Mouse (Mus musculus) induced T-regulatory cell, adult 2 months (primary cell): ENCODE data around the gene Il6st.

Experiments used
- DNase-seq: peaks from one replicate; pipeline ENCODE4 v3.0.0-alpha.2; 2012; ENCODE audit warnings: low read depth

The Il6st gene

DNA sequence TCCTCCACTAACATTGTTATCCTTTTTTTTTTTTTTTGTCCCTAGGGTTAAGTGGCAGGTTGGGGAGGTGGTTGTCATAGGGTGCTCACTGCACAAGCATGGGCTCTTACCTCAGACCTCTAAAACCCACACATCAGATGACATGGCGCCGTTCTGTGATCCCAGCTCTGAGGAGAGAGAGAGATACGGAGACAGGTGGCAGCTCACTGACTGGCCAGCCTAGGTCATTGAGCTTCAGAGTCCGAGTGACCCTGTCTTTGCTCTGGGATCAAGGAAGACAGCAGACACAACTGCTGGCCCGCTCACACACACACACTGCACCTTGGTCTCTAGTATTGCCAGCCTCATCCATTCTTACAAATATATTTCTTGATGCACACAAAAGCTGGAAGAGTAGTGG lies 18.7 kb downstream of the Il6st start:
- DNase-seq: no peak

DNA sequence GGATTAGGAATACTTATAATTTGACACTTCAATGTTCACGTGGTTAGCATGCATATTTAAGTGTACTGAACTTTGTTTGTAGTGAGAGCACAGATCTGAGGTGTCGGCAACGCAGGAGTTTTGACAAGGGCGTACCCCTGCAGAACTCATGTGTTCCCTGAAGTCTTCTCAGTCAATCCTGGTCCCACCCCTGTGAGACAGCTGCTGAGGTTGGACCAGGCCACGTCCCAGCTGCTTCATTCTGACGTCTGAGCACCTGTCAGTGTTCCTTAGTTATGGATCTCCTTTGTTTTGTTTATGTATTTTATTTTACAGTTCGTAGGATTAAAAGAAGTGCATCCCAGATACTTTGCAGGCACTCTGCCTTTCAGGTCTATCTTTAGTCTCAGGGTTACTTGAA lies 19.1 kb downstream of the Il6st start:
- DNase-seq: no peak

DNA sequence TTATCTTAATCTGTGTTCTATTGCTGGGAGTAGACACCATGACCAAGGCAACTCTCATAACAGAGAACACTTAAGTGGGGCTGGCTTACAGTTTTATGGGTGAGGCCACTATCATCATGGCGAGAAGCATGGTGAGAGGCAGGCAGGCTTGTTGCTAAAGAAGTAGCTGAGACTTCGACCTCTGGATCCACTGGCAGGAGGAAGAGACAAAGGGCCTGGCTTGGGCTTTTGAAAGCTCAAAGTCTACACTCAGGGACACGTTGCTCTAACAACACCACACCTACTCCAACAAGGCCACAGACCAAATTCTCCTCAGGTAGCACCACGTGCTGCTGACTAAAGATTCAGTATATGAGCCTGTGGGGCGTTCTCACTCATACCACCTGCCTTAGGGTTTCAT lies 22.4 kb downstream of the Il6st start:
- no peak for DNase-seq

DNA sequence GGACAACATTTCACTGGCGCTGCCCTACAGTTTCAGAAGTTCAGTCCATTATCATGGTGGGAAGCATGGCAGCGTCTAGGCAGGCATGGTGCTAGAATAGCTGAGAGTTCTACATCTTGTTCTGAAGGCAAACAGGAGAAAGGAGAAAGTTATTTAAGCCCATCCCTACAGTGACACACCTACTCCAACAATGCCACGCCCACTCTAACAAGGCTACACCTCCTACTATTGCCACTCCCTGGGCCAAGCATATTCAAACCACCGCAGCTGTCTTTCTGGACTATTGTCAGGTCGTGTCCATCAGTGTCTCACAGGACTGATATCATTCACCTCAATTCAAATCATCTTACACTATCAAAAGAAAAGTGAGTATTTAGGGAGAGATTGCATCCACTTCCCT lies 22.8 kb downstream of the Il6st start:
- DNase-seq: no peak

DNA sequence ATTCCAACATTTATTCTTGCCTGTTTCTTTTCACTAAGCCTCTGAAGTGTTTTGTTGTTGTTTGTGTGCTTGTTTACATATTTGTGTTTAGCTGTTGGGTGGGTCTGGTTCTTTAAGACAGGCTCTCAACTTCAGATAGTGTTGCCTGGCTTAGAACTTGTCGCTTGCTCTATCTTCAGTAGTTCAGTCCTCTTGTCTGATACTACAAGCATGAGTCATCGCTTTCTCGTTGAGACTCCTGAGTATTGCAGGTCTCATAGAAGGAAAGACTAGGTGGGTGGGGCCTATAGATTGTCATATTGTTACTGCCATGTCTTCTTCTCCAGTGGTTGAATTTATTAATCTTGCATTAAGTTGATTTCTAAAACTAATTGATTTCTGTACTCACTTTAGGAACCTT lies 26.2 kb downstream of the Il6st start:
- no peak for DNase-seq

DNA sequence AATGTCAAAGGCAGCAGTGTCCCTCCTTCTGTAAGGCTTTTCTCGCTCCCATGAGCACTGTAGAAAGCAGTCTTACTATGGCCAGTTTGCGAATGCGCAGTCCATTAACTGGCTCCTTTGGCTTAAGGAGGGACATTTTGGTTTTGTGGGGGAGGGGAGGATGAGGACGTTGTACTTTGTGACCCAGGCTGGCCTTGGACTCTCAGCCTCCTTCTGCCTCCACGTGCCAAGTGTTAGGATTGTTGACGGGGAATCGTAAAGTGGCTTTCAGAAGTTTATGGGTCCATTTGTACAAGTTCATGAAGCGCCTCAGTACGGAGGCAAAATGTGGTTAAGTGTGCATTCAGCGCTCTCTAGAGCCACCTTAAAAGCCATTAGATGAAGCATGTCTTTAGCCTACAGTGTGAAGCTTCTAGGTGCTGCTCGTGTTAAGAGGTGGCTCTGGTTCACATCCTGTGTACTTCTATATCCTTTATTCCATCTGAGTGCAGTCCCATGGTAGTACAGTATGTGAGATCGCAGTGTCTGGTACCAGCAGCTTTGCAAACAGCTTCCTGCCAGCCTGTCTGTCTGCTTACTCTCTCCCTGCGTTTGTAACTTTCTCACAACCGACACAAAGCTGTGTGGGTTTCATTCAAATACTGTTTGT lies 27.9 kb downstream of the Il6st start:
- DNase-seq: no peak

DNA sequence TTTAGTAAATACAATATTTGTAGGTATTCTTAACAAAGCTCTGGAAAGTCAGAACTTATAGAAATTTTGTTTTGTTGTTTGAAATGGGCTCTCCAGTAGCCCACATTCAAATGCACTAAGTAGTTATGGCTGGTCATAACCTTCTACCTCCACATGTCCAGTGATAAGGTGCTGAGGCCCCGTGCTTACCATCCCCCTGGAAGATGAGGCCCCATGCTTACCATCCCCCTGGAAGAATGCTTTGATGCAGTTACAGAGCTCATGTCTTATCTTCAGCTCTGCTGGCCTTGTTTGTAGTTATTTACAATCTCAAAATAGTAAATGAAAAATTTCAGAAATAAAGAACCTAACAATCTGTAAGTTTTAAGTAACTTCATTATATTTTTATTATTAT lies 28.4 kb downstream of the Il6st start:
- no peak for DNase-seq

DNA sequence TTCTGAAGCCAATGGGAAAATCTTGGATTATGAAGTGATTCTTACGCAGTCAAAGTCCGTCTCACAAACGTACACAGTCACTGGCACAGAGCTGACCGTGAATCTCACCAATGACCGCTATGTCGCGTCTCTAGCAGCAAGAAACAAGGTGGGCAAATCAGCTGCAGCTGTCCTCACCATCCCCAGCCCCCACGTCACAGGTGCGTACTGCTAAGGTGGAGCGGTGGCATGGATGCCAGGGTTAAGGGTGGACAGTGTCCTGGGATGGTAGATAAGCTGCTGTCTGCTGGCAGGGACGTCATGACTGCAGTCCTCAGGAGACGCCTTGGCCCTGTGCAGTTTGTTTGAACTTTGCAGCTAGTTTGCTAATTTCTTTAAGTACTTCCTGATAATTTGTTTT lies 30.7 kb downstream of the Il6st start:
- DNase-seq: no peak

DNA sequence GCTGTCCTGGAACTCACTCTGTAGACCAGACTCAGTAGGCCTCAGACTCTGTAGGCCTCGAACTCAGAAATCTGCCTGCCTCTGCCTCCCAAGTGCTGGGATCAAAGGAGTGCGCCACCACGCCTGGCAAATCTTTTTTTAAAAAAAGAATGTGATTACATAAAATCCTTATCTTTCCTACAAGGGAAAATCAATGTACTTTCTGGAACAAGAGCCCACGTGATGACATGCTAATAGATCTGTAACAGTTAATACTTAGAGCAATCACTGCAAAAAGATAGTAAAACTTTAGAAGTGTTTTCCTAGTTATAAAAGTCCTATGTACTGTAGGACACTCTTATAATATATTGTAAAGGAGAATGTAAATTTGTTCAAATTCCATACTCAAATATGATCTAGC lies 36.2 kb downstream of the Il6st start:
- no peak for DNase-seq

DNA sequence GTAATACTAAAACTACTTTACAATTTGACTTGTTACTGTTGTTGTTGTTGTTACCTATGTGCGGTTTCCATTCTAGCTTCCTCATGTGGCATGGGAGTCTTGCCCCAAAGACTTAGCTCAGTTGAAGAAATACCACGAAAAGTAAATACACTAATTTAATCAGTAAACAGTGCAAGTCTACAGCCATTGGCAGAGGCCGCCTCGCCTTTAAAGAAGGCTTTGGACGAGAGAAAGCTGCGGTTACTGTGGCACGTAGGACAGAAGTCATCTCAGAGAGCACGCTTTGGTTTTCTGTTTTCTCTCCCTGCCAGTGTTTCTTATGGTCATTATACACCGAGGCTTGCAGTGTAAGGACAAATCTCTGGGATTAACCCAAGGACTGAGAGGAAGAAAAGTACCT lies 36.6 kb downstream of the Il6st start:
- DNase-seq: no peak

DNA sequence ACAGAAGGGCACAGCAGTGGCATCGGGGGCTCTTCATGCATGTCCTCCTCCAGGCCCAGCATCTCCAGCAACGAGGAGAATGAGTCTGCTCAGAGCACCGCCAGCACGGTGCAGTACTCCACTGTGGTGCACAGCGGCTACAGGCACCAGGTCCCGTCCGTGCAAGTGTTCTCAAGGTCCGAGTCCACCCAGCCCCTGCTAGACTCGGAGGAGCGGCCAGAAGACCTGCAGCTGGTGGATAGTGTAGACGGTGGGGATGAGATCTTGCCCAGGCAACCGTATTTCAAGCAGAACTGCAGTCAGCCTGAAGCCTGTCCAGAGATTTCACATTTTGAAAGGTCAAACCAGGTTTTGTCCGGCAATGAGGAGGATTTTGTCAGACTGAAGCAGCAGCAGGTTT lies 40.0 kb downstream of the Il6st start:
- DNase-seq: no peak

DNA sequence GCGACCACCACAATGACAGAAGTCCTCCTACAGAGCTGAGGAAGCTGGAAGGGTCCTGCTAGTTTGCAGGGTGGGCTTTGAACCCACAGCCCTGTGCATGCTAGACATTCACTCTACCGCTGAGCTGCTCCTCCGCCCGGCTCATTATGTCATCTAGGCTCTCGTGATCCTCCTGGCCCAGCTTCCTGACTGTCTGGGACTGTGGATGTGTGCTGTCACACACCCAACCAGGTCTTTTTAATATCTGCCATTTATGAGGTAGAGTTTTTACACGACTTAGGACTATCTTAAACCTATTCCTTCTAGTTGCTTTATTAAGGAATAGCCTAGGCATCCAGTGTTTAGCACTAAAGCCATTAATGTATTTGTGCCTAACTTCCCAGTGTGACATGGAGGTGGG lies 41.6 kb downstream of the Il6st start:
- DNase-seq: no peak

DNA sequence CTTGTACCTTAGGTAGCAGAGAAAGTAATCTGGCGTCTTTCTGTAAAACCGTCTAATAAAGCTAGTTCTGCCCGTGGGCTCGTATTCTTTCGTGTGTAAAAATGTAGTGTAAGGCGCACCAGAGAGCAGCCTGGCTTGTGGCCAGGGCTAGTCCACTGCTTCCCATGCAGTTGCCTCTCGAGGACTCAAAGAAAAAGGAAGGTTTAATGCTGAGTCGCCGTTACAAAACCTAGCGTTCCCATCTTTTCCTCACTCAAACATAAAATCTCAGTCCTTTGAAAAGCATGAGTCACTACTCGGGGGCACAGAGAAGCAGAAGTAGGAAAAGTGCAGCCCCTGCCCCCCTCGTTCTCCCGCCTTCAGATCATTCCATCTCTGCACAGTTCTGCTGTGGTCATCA lies 42.9 kb downstream of the Il6st start:
- no peak for DNase-seq

DNA sequence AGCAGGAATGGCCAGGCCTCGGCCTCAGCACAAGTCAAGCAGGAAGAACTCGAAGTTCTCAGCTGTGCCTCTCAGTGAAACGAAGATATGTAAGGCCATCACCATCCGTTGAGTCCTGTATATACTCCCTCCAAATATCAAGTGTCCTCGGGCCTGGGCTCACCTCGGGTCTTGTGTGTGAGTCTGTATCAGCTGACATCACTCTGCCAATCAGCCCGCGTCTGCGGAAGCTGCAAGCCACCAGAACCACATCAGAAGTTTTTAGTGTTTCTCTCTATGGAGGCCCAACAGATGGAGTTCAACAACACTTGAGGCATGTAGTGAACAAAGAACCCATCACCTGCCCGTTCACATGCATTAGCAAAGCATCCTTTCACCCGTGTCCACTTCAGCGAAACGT lies 43.8 kb downstream of the Il6st start:
- DNase-seq: peak; percentile 82

DNA sequence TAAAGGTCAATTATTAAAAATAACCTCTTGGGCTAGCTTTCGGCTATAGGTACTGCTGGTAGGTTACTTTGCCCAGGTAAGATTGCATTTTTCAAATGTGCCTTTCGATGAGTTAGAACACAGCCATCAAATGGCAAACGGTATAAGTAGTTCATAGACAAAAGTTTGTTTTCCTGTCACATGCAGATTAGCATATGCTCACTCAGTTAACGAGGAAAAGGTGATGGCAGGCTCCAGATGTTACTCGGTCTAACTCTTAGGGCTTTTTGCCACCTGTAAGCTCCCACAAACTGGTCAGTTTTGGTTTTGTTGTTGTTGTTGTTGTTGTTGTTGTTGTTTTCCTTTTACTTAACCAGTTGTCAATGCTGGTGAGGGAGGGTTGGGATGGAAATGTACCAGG lies 44.6 kb downstream of the Il6st start:
- DNase-seq: peak; percentile 34

DNA sequence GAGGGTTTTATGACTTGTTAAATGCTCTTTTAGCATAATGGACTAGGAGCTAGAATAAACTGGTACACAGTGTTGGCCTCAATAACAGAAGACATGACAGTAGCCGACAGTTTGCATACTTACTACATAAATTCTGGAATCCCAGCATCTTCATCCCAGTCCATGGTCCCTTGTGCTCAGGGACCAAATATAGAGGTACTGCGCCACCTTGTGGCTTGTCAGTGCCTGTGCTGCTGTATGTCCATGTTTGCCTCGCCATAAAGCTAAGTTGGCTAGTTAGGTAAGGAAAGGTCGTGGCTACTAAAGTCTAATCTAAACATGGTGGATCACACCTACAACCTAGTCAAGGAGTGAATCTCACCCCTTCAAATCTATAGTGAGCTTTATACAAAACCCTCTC lies 45.6 kb downstream of the Il6st start:
- peak; percentile 87 for DNase-seq

DNA sequence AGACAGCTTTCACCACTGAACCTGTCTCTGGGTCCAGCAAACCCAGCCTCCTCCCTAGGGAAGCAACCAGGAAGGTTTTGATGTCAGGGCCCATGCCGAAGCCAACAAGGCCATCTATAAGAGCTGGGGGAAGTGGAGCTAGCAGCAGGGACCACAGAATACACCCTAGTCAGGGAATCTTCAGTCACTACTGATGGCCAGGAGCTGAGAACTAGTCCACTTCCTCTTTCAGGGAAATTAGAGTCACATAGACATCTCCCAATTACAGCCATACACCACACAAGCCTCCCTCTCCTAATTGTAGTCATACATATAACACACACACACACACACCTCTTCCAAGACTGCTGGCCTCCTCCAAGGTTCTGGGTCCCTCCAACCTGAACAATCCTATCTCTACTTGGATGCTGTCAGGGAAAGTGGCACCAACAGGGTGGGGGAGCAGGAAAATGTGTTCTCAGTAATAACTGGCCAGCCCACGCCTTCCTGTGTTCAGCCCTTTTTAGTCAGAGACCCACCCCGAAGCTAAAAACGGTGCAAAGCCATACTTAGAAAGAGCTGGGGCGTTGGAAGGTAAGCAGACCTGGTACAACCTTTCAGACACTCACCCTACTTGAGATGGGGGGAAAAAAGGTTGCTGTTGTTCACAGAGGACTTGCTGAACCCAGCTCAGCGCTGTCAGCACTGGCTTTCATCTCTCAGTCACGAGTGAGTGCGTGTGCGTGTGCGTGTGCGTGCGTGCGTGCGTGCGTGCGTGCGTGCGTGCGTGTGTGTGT lies 46.8 kb downstream of the Il6st start:
- DNase-seq: peak; percentile 79

DNA sequence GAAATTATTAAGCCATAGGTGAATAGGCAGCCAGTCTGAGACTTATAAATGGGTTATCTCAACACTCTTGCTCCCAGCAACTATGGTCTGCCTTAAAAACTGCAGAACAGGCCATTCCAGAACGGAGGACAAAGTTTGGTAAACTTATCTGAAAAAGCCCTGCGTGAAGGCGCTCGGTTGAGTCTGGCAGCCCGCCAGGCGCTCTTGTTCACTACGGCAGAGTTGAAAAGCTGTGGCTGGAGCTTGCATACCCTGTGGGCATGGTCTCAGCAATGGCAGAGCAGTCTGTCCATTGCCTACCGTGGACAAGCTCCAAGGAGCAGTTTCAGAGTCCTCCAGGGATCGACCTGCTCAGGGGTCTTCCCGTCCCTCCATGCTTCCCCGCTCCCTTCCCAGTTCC lies 47.4 kb downstream of the Il6st start:
- no peak for DNase-seq

DNA sequence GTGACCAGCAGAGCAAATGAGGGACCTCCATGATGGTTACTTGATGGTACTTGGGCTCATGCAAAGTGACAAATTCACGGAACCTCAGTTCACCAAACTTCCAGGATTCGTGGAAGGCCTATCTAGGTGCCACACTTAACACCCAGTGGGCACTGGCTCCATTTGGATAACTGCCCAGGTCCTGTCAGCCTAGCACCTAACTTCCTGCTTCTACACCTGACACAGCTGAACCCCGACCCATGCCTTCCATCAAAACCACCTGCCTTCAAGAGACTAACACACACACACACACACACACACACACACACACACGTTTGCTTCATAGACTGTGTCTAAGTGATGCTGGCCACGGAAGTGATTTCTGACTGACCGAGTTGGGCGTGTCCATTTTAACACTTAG lies 47.9 kb downstream of the Il6st start:
- no peak for DNase-seq

DNA sequence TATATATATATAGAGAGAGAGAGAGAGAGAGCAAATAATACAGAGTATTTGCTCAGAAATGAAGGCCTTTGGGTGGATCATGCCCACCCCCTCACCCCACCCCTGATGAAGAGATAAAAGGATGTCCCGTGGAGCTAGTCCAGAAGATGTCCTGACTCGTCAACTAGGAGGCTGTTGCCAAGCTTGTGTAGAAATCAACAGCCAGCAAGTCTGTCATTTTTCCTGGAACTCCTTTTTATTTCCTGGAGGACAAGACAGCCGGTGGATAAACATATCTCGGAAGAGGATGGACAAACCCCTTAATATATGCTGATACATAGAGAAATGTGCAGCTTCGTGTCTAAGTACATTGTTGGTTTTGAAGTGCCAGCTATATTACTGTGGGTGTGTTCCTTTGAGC lies 49.0 kb downstream of the Il6st start:
- no peak for DNase-seq

DNA sequence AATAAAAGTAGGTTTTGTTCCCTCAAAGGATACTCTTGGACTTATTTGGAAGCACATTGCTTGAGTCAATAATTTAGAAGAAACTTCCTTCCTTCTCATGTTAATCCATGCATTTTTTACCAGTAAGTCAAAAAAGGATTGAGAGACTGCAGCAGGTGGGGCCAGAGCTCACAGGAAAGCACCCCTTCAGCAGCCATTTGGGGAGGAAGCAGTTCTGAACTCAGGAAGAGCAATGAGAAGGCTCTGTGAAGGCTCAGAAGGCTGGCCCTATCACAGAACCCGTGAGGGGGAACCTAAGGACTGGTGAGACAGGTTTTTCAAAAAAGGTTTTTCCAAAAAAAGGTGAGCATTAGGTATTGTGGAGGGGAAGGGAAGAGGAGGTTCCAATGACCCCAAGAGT lies 50.7 kb downstream of the Il6st start:
- no peak for DNase-seq

DNA sequence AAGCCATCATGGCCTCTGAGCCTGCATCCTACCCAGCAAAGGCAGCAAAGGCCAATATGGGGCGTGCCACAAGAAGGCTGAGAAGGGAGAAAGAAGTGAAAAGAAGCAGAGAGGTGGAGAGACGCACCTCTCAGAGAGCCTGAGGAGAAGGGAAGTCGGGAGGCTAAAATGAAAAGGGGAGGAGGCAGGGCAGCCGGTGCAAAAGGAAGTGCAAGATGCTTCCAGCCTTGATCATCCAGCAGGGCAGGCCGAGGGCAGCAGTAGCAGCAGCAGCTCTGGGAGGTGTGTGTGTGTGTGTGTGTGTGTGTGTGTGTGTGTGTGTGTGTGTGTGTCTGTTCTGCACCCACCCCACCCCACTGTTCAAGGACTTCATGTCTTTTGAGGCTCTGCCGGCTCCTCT lies 58.4 kb downstream of the Il6st start:
- no peak for DNase-seq

DNA sequence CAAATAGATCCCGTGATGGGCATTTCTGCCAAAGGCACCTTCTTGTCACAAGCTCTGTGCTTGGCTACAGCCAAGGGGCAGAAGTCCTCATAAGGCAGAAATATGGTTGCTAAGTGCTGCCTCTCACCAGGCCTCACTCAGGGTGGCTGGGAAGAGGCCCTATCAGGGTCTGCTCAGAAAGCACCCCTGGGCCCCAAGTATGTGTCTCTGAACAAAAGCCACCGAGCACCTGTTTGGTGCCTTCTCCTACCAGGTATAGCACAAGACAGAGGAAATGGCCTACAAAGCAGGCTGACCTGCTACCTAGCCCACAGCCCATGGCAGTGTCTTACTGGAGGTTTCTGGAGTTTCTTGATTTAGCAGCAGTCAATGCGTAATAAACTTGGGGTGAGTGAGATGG lies 59.0 kb downstream of the Il6st start:
- no peak for DNase-seq

DNA sequence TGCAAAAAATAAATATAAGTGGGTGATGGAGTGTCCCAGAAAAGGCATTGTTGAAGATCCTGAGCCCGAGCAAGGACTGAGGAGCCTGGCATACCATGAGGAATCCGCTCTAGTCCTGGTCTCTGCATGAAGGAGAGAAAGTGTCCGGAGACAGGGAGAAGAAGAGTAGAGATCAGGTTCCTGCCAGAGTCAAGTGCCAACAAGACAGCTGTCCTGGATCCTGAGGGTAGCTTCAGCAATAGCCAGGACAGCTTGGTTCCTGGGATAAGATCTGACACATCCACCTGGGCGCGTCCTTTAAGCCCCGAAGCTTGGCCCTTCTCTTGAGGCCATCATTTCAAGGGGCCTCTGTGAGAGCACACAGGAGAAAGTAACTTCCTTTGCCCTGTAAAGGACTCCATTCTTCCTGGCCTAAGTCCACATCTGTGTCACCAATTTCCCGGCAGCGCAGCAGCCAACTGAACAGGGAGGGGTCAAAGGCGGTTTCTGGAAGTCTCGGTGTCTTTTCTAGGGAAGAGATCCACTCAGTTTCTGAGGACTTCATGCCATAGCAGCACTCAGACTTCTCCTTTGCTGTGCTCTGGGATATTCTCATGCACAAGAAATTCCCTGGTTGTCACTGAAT lies 59.6 kb downstream of the Il6st start:
- DNase-seq: no peak
